Mouse (Mus musculus) adrenal gland, adult 8-10 months (tissue): Measurements from ENCODE around the gene Rfesd. TPM values are rescaled to one million over a fixed set of nuclear protein-coding genes. Genes with fewer than 3 reads are reported as not detected.

Experiments
- DNase-seq: peaks from one replicate; pipeline ENCODE4 v3.0.0; 2022
- total RNA-seq, 4 experiments: library from RNA; stranded (reverse); gene quantifications; 2 replicates each; pipeline ENCODE4 v1.2.4; 2022

Gene Rfesd
- total RNA-seq, result 10 to 100 TPM; 20.2 to 29.9 (median 20.9) TPM

DNA sequence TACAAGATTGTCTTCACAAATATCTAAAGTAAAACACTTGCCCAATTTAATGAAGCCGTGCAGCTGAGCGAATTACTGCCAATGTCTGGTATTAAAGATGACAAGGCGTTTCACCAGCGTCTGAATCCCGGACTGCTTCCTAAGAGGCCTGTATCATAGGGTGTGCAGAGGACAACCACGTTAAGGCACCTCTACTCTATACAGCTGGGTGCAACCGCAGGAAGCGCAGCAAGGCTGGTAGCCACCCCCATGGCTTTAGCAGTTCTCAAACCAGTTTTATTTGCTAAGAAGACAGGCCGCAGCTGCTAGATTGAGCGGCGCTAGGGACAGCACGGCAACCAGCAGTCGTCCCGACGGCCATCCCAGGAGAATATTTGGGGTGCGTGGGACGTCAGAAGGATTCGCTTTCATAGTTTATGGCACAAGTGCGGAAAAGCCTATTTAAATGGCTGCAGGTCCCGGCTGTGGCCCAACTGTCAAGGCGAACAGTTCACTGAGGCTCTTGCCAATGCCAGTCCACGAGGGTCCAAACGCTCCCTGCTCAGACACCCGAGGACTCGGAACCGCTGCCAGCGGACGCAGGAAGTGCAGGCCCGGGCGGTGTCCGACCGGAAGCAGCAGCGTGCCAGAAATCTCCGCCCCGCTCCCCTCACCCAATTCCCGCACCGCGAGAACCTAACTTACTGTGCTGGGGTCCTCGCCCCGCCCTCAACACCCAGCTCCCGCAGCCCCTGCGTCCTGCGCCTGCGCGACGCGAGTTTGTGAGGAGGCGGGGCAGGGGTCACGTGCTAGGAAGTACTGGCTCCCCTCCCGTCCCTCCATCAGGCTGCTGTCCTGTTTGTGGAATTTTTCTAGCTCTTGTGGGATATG, at the start of gene Rfesd:
Gene Rfesd, minus strand, starts transcription at position 746 of the 870 bp plus-strand sequence.
- peak; percentile 98 for DNase-seq

DNA sequence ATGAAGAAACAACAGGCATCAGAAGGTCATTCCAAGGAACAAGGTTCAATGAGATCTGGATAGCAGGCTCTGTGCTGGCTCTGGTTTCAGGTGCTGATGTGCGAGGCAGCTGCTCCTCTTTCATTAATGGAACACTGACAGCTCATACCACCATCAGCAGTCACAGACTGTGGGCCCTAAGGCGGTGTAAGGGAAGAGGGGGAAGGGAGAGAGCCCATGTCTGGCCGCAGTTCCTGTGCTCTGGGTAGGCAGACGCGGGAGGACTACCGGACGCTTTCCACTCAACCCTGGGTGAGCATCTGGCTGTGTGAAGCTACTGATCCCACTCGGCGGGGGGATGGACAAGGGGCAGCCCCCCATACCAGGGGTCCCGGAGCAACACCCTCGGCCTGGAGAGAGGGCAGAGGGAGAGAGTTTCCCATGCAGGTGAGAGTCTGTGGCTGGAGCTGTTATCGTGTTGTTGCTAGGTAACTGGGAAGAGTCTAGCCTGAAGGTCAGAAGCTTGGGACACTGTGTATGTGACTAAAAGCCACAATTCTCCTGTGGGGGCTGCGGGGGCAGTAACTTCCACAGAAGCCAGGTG, 45.9 kb upstream of the Rfesd start:
- DNase-seq, result no peak

DNA sequence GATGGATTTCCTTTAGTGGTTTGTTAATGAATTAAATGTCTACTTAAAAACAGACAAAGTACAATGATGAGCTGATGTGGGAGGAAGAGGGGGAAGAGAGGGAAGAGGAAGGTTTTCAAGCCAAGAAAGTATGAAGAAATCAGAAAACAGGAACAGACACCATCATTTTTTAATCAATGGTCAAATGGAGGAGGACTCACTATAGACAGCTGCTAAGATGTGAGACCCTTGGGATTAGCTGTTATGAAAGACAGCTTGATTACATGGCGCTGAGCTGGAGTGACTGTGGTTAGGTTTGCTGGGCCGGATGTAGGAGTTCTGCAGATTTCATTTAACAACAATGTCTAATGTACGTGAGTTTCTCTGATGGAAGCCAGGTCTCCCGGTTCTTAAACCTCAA, 45.0 kb upstream of the Rfesd start:
- DNase-seq, result no peak

DNA sequence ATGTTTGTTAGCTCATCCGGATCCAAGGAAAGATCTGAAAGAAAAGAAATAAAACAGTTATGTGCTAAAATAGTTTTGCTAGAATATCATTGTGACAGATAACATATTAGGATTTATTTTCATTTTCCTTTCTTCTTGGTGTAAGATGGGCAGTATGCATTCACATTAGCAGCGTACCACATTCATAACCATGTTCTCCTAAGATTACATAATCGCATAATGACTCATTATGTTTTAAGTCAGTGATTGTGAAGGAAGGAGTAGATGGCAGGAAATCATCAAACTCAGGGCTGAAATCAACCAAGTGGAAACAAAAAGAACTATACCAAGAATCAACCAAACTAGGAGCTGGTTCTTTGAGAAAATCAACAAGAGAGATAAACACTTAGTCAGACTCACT, 44.0 kb upstream of the Rfesd start:
- no peak for DNase-seq

DNA sequence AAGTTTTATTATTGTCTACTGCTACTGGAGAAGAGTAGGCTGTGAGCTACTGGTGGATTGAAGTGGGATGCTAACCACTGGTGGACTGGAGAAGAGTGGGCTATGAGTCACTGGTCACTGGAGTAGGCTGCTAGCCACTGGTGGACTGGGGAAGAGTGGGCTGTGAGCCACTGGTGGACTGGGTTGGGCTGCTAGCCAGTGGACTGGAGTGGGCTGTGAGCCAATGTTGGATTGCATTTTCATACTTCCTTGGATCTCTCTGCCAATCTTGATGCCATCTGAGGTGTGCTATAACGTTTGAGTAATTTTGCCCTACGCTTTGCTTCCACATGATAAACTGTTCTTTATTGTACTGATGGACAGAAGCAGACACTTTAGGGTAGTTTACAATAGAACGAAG, 43.6 kb upstream of the Rfesd start:
- no peak for DNase-seq

DNA sequence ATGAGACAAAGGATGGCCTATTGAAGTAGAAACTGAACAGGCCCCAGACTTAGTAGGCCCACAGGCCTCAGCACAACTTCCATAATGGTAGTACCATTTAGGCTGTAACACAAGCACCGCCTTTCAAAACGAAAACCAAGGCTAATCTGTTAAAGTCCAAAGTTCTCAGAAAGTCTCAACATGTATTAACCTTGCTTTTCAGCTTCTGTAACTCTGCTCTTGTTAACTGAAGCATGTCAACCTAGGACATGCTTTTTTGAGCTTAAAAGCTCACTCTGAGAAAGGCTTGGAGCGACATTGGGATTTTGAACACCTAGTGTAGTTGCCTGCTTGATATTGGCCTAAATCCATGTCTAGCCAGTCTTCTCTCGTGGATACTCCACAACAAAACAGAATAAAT, 41.1 kb upstream of the Rfesd start:
- DNase-seq, result no peak

DNA sequence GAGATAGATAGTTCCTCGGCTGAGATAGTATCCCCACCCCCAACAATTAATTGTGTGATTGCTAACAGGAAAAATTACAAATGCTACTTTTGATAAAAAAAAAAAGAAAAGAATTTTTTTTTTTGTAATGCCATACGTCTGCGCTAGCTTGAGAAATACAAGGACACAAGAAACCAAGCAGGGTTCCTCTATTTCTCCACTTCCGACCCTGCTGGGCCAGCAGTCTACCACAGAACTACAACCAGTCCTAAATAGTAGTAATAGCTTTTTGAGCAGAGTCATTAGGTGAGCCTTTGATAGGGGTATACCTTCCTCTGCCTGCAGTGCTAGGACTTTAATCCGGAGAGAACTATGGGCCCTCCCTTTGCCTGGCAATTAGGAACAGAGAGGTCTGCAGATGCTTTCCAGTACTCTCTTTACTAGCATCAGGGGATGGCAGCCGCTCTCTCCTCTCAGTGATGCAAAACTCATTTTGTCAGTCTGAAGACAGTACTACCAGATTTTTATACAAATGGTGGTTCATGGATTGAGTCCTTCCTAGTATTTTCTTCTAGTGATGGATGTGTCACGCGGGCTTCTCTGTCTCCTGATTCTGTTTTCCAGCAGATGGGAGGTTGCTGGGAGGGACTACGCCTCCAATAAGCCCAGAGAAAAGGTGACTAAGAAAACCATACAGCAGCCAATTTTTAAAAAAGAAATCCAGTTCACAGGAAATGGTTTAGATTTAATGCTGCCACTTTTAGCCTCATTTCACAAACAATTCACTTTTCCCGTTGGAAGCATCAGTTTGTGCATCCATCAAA, 38.9 kb upstream of the Rfesd start:
- no peak for DNase-seq

DNA sequence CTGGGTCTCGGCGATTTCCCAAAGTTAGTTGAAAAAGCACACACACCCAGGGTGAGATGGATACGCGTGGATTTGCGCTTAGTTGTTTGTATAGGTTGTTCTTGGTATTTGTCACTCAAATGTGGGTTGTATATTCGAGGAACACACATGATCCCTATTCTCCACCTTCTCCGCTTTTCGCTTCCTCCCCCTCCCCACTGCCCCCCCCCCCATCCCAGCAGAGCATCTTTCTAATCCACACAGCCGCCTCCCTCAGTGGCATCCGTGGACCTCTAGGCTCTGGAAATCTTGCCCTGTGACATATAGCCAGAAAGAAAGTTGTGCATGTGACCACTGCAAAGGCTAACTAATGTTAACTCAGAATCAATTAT, 38.4 kb upstream of the Rfesd start, which contains the start of gene Gpr150:
Gene Gpr150, minus strand, starts transcription at position 101 of the 371 bp plus-strand sequence.
- DNase-seq, result no peak

DNA sequence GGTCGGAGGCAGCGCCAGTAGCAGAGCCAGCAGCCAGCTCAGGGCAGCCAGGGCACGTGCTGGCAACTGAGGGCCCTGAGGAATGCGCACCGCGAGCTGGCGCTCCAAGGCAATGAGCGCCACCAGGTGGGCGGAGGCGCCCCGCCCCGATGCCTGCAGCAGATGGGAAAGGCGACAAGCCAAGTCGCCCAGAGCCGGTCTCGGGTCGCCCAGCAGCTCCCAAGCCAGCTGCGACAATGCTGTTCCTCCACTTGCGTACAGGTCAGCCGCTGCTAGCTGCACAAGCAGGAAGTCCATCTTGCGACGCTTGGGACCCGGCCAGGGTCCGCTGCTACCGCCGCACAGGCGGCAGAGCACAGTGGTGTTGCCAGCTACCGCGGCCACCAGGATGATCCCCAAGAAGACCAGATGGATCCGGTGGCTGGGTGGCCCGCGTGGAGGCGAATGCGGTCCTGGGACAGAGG, 37.8 kb upstream of the Rfesd start:
- DNase-seq, result peak; percentile 37

DNA sequence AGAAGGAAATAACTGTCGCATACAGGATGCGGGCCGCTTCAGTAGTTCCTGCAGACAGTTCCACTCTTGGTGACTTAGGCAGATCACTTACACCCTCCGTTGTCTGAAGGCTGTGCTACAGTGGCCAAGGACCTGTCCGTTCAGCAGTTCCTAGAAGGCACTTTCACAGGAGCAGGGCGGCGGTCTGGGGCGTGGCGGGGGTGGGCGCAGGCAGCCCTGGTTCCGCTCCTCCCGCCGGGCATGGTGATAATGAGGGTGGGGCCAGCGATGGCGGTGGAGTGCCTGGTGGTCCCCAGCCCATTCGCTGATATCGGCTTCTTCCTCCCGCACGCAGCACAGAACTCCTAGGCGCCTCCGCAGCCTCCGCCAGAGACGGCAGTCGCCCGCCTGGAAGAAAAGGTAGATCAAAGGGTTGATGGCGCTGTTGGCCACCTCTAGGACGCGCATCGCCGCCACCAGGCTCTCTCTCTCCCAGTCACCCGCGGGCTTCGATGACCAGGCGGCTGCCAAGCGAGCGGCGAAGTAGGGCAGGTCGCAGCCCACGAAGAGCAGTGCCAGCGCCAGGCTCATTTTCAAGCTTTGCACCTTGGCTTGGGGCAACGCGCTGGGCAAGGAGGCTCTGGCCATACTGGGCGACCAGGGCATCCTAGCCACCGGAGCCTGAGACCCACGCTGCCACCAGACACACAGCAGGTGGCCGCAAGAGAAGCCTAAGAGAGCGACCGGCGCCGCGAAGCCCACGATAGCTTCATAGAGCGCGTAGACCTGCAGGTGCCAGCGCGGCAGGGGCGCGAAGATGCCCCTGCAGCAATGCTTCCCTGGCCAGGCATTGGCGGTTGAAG, 37.1 kb upstream of the Rfesd start:
- DNase-seq, result no peak

DNA sequence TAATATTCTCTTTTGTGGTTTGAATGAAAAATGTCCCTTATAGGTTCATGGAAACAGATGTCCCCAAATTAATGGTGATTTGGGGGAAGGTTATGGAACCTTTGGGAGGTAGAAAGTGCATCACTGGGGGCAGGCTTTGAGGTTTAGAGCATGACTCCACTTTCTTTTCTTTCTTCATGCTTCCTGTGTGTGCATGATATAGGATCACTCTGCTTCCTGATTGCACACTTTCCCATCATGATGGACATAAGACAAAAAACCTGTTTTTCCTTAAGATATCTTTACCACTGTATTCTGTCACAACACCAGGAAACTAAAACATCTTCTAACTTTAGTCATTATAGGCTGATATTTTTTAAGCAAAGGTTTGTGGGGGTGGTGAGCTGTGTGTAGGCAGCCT, 26.5 kb upstream of the Rfesd start:
- DNase-seq, result no peak

DNA sequence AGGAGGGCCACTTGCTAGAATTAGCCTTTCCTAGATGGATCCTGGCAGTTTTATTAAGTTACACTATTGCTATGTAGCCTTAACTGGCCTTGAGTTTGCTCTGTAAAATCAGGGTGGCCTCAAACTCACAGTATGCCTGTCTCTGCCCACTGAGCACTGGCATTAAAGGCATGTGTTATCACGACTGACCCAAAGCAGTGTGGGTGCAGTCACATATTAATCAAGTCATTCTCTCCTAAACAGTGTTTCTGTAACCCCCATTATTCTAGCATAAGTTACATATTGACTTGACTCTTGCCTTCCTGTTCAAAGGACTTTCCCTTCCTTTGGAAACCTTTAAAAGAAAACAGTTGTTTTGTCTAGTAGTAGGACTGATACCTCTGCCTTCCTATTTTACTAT, 23.9 kb upstream of the Rfesd start:
- DNase-seq, result no peak

DNA sequence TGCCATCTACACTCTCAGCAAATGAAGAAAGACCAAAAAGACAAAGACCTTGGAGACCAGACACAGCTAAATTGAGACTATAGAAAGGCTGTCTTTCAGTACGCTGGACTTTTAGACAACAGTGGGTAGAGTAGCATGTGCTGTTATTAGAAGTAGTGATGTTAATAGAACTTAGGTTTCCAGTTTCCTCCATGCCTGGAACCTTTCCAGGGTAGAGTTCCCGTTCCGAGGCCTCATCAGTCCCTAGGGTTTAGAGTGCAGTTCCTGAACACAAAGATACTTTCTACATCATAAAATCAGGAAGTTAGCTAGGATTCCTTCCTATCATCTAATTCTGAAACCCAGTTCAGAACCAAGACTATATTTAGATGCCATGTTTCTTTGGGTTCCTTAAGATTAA, 6.1 kb upstream of the Rfesd start:
- no peak for DNase-seq

DNA sequence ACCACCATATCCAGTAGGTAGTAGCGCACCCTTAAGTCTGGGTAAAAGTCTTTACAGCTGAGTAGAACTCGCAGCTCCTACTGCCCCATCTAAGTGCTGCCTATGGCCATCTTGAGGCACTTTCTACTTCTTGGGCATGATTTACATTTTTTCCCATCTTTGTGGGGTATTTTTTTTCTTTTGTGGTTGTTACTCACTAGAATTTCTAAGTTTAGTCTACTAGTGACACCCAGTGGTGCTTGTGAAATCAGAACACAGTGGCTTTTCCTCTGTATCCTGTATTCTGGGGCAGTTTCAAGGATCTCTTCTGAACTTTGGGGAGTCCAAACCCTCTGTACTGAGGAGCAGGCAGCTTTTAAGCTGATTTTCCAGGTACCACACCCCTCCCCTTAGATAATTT, 3.3 kb upstream of the Rfesd start:
- DNase-seq, result no peak

DNA sequence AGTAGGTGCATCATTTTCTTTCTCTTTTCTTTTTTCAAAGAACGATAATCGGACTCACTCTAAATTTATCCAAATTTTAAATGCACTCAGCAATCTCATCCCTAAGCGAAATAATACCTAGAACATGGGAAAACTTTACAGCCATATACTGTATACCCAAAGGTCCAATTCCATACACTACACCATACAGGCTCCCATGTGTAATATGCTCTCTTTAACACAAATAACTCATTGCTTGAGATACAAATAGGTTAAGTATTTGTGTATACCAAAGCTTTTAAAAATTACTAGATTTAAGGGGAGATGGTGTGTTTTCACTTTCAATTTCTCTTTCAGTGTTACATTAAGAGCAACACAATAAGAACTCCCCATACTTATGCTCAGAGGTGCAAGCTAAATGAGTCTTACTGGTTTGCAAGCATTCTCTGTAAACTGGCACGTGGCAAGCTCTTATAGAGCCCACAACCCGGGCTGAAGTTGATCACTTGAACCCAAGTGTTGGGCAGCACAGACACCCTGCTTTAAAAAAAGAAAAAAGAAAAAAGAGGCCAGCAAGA, 403 bp upstream of the Rfesd start:
- no peak for DNase-seq

DNA sequence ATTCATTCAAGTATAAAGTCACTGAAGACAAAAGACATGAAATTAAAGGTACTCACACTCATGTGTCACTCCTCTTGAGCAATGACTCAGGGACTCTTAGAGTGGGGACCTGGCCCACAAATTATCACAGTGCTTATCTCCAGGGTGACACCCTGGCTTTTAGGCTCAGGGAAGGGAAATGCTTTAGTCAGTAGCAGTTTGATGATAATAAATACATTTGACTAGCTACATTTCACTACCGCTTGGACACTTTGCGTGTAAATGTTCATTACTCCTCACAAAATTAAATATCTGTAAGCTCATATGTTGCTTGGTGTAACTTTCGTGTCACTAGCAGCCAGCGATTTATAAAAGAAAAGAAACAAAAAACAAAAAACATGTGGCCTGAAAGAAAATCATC, 1.1 kb downstream of the Rfesd start:
- no peak for DNase-seq

DNA sequence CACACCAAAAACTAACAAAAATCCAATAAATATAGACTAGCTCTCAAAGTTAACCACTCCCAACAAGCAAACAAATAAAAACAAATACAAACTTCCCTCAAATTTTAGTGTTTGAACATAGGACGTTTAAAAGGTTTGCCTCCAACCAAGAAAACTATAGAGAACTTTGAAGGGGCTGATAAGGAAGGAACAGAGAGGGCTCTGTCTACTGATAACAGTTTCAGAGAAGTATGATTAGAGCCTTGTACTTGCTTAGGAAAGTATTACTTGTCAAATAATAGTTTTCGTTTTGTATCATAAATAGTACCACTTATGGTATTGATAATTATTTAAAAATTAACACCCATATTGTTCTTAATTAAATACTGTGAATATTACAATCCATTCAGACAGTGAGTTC, 4.0 kb downstream of the Rfesd start:
- no peak for DNase-seq

DNA sequence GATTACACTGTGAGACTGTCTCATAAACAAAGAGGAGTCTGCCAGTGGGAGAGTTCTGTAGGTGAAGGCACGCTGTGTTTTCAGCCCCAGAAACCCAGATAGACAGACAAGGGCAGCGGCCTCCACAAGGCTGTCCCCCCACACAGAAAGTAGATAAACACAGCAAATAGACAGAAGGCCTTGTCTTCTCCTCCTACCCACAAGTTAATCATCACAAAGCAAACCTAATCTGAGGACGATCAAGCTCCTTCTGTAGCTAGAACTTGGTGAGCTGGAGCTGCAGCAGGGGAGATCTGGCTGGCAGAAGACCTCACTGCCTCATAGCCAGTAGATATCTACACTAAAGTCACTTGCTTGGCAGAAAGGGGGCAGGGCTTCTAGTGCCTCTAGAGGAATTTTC, 15.2 kb downstream of the Rfesd start:
- DNase-seq, result no peak

DNA sequence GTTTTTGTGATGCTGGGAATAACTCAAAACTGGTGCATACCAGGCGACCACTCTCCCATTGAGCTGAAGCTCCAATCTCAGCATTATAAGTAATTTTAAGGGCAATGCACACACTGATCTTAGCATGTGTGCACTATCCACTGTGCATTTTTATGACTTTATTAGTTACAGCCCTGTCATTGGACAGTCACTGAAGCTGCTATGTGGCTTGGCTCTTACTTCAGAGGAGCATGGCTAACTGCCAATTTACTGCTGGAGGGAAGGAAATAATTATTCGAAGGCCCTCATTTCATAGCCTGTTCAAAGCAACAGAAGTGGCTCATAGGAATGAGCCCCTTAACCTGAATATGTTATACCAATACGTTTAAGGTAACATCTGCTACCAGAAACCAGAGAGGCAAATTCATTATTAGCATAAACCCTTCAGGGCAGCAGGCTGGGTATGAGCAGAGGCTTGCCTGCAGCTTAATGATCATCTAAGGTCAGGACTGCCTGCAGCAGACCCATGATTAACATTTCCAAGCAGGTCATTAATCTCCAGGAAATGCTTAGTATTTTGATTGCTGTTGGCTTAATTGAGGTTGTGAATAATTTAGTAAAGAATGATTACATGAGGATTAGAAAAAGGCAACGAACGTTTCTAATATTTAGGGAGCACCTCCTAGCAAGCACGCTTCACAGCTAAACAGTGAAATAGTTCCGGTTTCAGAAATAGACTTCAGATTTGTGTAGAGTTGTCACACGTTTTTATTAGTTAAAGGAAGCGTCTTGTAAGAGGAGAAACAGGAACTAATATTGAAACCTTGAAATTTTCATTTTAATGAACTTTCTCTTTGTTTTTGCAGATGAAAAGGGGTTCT, 26.1 kb downstream of the Rfesd start:
- DNase-seq, result no peak

DNA sequence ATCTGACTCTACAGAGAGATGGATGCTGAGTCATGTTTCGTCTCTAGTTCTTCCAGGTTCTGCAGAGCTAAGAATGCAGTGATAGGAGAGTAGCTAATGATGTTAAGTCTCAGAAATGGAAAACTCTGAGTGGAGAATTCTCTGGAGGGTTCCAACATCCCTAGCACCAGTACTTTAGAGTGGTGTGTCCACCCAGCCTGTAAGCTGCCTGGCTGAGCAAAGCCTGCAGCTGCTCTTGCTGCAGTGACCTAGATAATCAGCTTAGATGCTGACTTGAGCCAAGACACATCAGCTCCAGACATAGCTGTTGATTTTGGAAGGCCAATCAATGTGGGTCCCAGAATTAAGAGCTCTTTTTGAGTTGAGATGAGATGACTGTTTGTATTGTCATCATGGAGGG, 30.4 kb downstream of the Rfesd start:
- DNase-seq, result no peak

DNA sequence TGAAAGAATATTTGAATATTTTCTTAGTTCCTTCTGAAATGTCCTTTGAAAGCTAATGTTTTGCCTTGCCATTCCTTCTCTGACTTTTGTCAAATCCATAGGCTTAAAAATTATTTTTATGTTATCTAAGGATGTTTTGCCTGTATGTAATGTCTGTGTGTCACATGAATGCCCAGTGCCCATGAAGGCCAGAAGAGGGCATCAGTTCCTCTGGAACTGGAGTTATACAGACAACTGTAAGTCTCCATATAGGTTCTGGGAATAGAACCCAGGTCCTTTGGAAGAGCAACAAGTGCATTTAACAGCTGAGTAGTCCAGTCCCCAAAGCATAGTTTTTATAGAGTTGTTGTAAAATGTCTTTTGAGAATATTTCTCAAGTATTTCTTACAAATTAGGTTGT, 36.6 kb downstream of the Rfesd start:
- DNase-seq, result no peak
